Mouse (Mus musculus) MEL (cell line): ENCODE measurements around the gene Tab1. TPM values are rescaled to one million over a fixed set of nuclear protein-coding genes. Genes with fewer than 3 reads are reported as not detected.

Experiments used
- DNase-seq: peaks from one replicate; pipeline ENCODE4 v3.0.0; 2011; ENCODE audit warnings: low read depth, low spot score
- H3K27ac ChIP-seq: 2 replicates; pipeline ENCODE4 v1.5.1; 2012; ENCODE audit warnings: low read depth, mild to moderate bottlenecking, control low read depth, low read length, moderate library complexity; ENCODE audit not compliant: control insufficient read depth
- H3K27me3 ChIP-seq, 2 experiments: fragments of 150-350 bp in 1 of 2; sonication (generic) in 1 of 2; 2 replicates each; pipeline ENCODE4 v1.6.1; 2012; ENCODE audit warnings: low read length in 2 of 2, mild to moderate bottlenecking in 2 of 2, improper control_type of control experiment in 1 of 2, moderate library complexity in 1 of 2; ENCODE audit not compliant: insufficient read depth in 2 of 2, control insufficient read depth in 1 of 2
- H3K36me3 ChIP-seq, 2 experiments: 2 replicates each; pipeline ENCODE4 v1.6.1; 2012 to 2014; ENCODE audit warnings: low read length in 2 of 2, improper control_type of control experiment in 1 of 2, inconsistent platforms in 1 of 2, mild to moderate bottlenecking in 1 of 2; ENCODE audit not compliant: insufficient read depth in 2 of 2, control insufficient read depth in 1 of 2
- H3K4me1 ChIP-seq, 2 experiments: fragments of 150-350 bp in 1 of 2; sonication (generic) in 1 of 2; 2 replicates each; pipeline ENCODE4 v1.6.1; 2012; ENCODE audit warnings: low read length in 2 of 2, improper control_type of control experiment in 1 of 2, mild to moderate bottlenecking in 1 of 2; ENCODE audit not compliant: insufficient read depth in 2 of 2, control insufficient read depth in 1 of 2
- H3K4me3 ChIP-seq, 2 experiments: fragments of 150-350 bp in 1 of 2; sonication (generic) in 1 of 2; 2 replicates each; pipeline ENCODE4 v1.5.1; 2012; ENCODE audit warnings: low read depth in 2 of 2, low read length in 2 of 2, mild to moderate bottlenecking in 2 of 2, moderate library complexity in 2 of 2, control low read depth in 1 of 2, improper control_type of control experiment in 1 of 2; ENCODE audit not compliant: control insufficient read depth in 1 of 2, insufficient read depth in 1 of 2
- H3K79me2 ChIP-seq: 2 replicates; pipeline ENCODE4 v1.6.1; 2012; ENCODE audit warnings: mild to moderate bottlenecking, low read length, moderate library complexity; ENCODE audit not compliant: control insufficient read depth, poor library complexity, insufficient read depth
- H3K9ac ChIP-seq: 2 replicates; pipeline ENCODE4 v1.6.1; 2012; ENCODE audit warnings: low read depth, mild to moderate bottlenecking, control low read depth, low read length, moderate library complexity; ENCODE audit not compliant: control insufficient read depth, poor library complexity, severe bottlenecking
- H3K9me3 ChIP-seq: fragments of 150-350 bp; sonication (generic); replicated peaks from 2 replicates; pipeline ENCODE4 v1.6.1; 2012; ENCODE audit warnings: mild to moderate bottlenecking, low read length, improper control_type of control experiment, moderate library complexity; ENCODE audit not compliant: insufficient read depth
- CHD1 ChIP-seq: IDR thresholded peaks from 2 replicates; pipeline ENCODE4 v1.6.1; 2012; ENCODE audit warnings: low read depth, mild to moderate bottlenecking, inconsistent platforms, low read length, improper control_type of control experiment
- CHD2 ChIP-seq: IDR thresholded peaks from 2 replicates; pipeline ENCODE4 v1.6.1; 2011; ENCODE audit warnings: low read length, improper control_type of control experiment
- CTCF ChIP-seq, 3 experiments: IDR thresholded peaks in 2 of 3; conservative IDR thresholded peaks in 1 of 3; 2 replicates each; pipeline ENCODE4 v1.5.1; 2011 to 2012; ENCODE audit warnings: low read length in 3 of 3, low read depth in 2 of 3, mild to moderate bottlenecking in 2 of 3, improper control_type of control experiment in 1 of 3, inconsistent platforms in 1 of 3, mixed read lengths in 1 of 3, moderate library complexity in 1 of 3; ENCODE audit not compliant: control insufficient read depth in 1 of 3, insufficient read depth in 1 of 3, poor library complexity in 1 of 3, severe bottlenecking in 1 of 3
- ELF1 ChIP-seq: IDR thresholded peaks from 2 replicates; pipeline ENCODE4 v1.6.1; 2014; ENCODE audit warnings: low read depth, mild to moderate bottlenecking, inconsistent platforms, low read length, improper control_type of control experiment, moderate library complexity
- EP300 ChIP-seq, 2 experiments: IDR thresholded peaks; 2 replicates each; pipeline ENCODE4 v1.6.1; 2011; ENCODE audit warnings: improper control_type of control experiment in 2 of 2, low read length in 2 of 2, low read depth in 1 of 2, mild to moderate bottlenecking in 1 of 2
- ETS1 ChIP-seq: IDR thresholded peaks from 2 replicates; pipeline ENCODE4 v1.6.1; 2012; ENCODE audit warnings: low read depth, mild to moderate bottlenecking, inconsistent platforms, low read length, improper control_type of control experiment, moderate library complexity
- GABPA ChIP-seq: IDR thresholded peaks from 2 replicates; pipeline ENCODE4 v1.6.1; 2012; ENCODE audit warnings: low read depth, mild to moderate bottlenecking, inconsistent platforms, low read length, improper control_type of control experiment, moderate library complexity
- GATA1 ChIP-seq: IDR thresholded peaks from 2 replicates; pipeline ENCODE4 v1.6.1; 2011; ENCODE audit warnings: low read depth, low read length, improper control_type of control experiment
- HCFC1 ChIP-seq: IDR thresholded peaks from 2 replicates; pipeline ENCODE4 v1.6.1; 2012; ENCODE audit warnings: low read depth, mild to moderate bottlenecking, inconsistent platforms, low read length, improper control_type of control experiment, moderate library complexity
- JUND ChIP-seq: IDR thresholded peaks from 2 replicates; pipeline ENCODE4 v1.6.1; 2011; ENCODE audit warnings: low read depth, mild to moderate bottlenecking, improper control_type of control experiment, low read length
- KAT2A ChIP-seq: conservative IDR thresholded peaks from 2 replicates; pipeline ENCODE4 v1.6.1; 2012; ENCODE audit warnings: low read depth, low read length, improper control_type of control experiment, inconsistent platforms
- MAFK ChIP-seq: IDR thresholded peaks from 2 replicates; pipeline ENCODE4 v1.6.1; 2011; ENCODE audit warnings: low read depth, mild to moderate bottlenecking, low read length, improper control_type of control experiment, borderline replicate concordance
- MAX ChIP-seq: IDR thresholded peaks from 2 replicates; pipeline ENCODE4 v1.6.1; 2011; ENCODE audit warnings: low read length, improper control_type of control experiment
- MAZ ChIP-seq: IDR thresholded peaks from 2 replicates; pipeline ENCODE4 v1.6.1; 2012; ENCODE audit warnings: low read depth, mild to moderate bottlenecking, inconsistent platforms, low read length, improper control_type of control experiment
- MXI1 ChIP-seq: IDR thresholded peaks from 2 replicates; pipeline ENCODE4 v1.6.1; 2011; ENCODE audit warnings: mild to moderate bottlenecking, low read depth, low read length, improper control_type of control experiment
- MYB ChIP-seq: IDR thresholded peaks from 2 replicates; pipeline ENCODE4 v1.6.1; 2011; ENCODE audit warnings: mild to moderate bottlenecking, low read depth, low read length, improper control_type of control experiment
- MYC ChIP-seq: IDR thresholded peaks from 2 replicates; pipeline ENCODE4 v1.6.1; 2011; ENCODE audit warnings: low read depth, mild to moderate bottlenecking, low read length, improper control_type of control experiment, moderate library complexity
- NELFE ChIP-seq: IDR thresholded peaks from 2 replicates; pipeline ENCODE4 v1.6.1; 2011; ENCODE audit warnings: low read depth, low read length, improper control_type of control experiment
- NRF1 ChIP-seq: IDR thresholded peaks from 2 replicates; pipeline ENCODE4 v1.6.1; 2014; ENCODE audit warnings: low read depth, mild to moderate bottlenecking, inconsistent platforms, low read length, improper control_type of control experiment, moderate library complexity; ENCODE audit not compliant: poor library complexity, insufficient read depth, severe bottlenecking
- POLR2A ChIP-seq, 2 experiments: IDR thresholded peaks; 2 replicates each; pipeline ENCODE4 v1.6.1; 2011 to 2012; ENCODE audit warnings: low read length in 2 of 2, mild to moderate bottlenecking in 2 of 2, control low read depth in 1 of 2, improper control_type of control experiment in 1 of 2, low read depth in 1 of 2, moderate library complexity in 1 of 2; ENCODE audit not compliant: control insufficient read depth in 1 of 2, insufficient read depth in 1 of 2, poor library complexity in 1 of 2
- POLR2AphosphoS2 ChIP-seq: IDR thresholded peaks from 2 replicates; pipeline ENCODE4 v1.6.1; 2011; ENCODE audit warnings: low read length, improper control_type of control experiment
- POLR2AphosphoS5 ChIP-seq: IDR thresholded peaks from 2 replicates; pipeline ENCODE4 v1.6.1; 2012; ENCODE audit warnings: low read depth, borderline replicate concordance, mild to moderate bottlenecking, inconsistent platforms, low read length, moderate library complexity, mixed read lengths
- RAD21 ChIP-seq: IDR thresholded peaks from 2 replicates; pipeline ENCODE4 v1.6.1; 2011; ENCODE audit warnings: mild to moderate bottlenecking, low read depth, low read length, improper control_type of control experiment
- RCOR1 ChIP-seq: IDR thresholded peaks from 2 replicates; pipeline ENCODE4 v1.6.1; 2012; ENCODE audit warnings: low read depth, mild to moderate bottlenecking, inconsistent platforms, low read length, improper control_type of control experiment
- SIN3A ChIP-seq: IDR thresholded peaks from 2 replicates; pipeline ENCODE4 v1.6.1; 2012; ENCODE audit warnings: low read length, improper control_type of control experiment, inconsistent platforms
- SMC3 ChIP-seq: IDR thresholded peaks from 2 replicates; pipeline ENCODE4 v1.6.1; 2011; ENCODE audit warnings: low read depth, low read length, improper control_type of control experiment
- TAL1 ChIP-seq: IDR thresholded peaks from 2 replicates; pipeline ENCODE4 v1.6.1; 2012; ENCODE audit warnings: mild to moderate bottlenecking, inconsistent platforms, low read length, moderate library complexity, mixed read lengths
- TBP ChIP-seq: IDR thresholded peaks from 2 replicates; pipeline ENCODE4 v1.8.0; 2011; ENCODE audit warnings: low read depth, low read length, improper control_type of control experiment
- TCF12 ChIP-seq: IDR thresholded peaks from 2 replicates; pipeline ENCODE4 v1.6.1; 2014; ENCODE audit warnings: low read depth, mild to moderate bottlenecking, inconsistent platforms, low read length, improper control_type of control experiment, moderate library complexity
- USF1 ChIP-seq: IDR thresholded peaks from 2 replicates; pipeline ENCODE4 v1.6.1; 2014; ENCODE audit warnings: low read depth, mild to moderate bottlenecking, inconsistent platforms, low read length, improper control_type of control experiment, moderate library complexity
- USF2 ChIP-seq, 2 experiments: IDR thresholded peaks; 2 replicates each; pipeline ENCODE4 v1.6.1; 2011 to 2012; ENCODE audit warnings: improper control_type of control experiment in 2 of 2, low read length in 2 of 2, borderline replicate concordance in 1 of 2, inconsistent platforms in 1 of 2, low read depth in 1 of 2, mild to moderate bottlenecking in 1 of 2; ENCODE audit not compliant: insufficient read depth in 1 of 2
- ZC3H11A ChIP-seq: IDR thresholded peaks from 2 replicates; pipeline ENCODE4 v1.6.1; 2012; ENCODE audit warnings: low read depth, mild to moderate bottlenecking, inconsistent platforms, low read length, improper control_type of control experiment
- ZKSCAN1 ChIP-seq: IDR thresholded peaks from 2 replicates; pipeline ENCODE4 v1.6.1; 2012; ENCODE audit warnings: low read depth, mild to moderate bottlenecking, inconsistent platforms, low read length, improper control_type of control experiment, moderate library complexity
- ZMIZ1 ChIP-seq: IDR thresholded peaks from 2 replicates; pipeline ENCODE4 v1.6.1; 2012; ENCODE audit warnings: low read depth, mild to moderate bottlenecking, inconsistent platforms, low read length, improper control_type of control experiment, moderate library complexity
- ZNF384 ChIP-seq: IDR thresholded peaks from 2 replicates; pipeline ENCODE4 v1.6.1; 2012; ENCODE audit warnings: low read depth, mild to moderate bottlenecking, inconsistent platforms, low read length, improper control_type of control experiment
- polyA plus RNA-seq, 2 experiments: library from polyadenylated mRNA; stranded (reverse) in 1 of 2; unstranded in 1 of 2; fragments of >175 nt in 1 of 2; fragments of >200 nt in 1 of 2; gene quantifications; 2 replicates each; pipeline versions ENCODE4 v1.2.1 to v1.2.4; 2012; ENCODE audit warnings: low replicate concordance in 2 of 2, low read depth in 1 of 2; ENCODE audit not compliant: insufficient read length in 2 of 2, insufficient read depth in 1 of 2, missing spikeins in 1 of 2
- total RNA-seq: library from RNA; depleted of rRNA; stranded (reverse); fragments of 300-350 nt; gene quantifications from 2 replicates; pipeline ENCODE4 v1.2.3, GENCODE M21; 2012

Tab1 gene
- total and polyA plus RNA-seq, 3 experiments, result 23.3 to 31.1 TPM; not detected in 1

DNA sequence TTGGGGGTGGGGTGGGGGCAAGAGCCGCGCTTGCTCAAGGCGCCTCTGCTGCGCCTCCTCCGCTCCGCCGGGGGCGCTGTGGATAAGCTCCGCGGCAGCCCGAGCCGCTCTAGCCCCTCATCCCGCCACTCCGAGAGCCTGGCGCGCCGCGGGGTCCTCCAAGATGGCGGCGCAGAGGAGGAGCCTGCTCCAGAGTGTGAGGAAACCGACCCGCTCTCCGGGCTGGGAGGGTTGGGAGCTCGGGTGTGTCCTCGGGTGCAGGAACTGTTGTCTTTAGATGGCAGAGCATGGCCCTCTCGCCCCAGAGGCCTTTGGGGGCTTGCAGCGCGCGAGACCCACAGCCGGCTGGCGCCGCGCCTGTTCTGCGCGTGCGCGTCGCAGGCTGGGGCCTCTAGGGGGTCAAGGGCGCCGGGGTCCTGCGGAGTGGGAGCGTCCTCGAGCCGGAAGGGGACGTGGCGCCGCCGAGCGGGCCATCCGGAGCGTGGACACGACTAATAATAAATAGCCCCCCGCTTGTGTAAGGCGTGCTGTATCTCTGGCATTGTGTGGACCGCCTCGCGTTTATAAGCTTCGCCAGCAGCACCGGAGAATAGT is at the start of gene Tab1 (continued):
- TF ChIP-seq POLR2AphosphoS2, result peak; percentile 74; the same call in 1 of the 2 replicates

DNA sequence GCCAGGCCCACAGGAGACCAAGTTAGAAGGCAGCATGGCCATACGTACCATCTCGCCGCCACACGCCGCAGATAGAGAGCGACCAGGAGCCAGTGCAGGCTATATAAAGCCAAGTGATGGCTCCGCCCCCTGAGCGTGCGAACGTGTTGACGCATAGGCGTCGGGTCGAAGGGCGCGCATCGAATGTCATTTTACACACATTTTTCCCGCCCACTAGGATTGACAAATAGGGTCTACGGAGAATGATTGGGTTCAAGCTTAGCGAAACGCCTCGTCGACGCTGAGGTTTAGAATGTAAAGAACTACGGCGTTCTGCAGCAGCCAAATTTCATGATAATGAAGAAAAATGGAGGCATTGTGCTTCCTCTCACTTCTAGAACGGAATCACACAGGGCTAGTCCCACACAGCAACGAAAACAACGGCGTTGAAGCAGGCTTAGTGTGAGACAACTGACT is 49.6 kb upstream of the Tab1 start:
- peaks cover 44% of the 10 kb centered on the region for H3K79me2 ChIP-seq
- peaks cover 15 to 18% of the 10 kb centered on the region in 2 experiments; a peak in 3 of 4 replicates for H3K36me3 ChIP-seq
- peak overlapping the region; percentile 93 for H3K27ac ChIP-seq
- peak; percentile 99 for DNase-seq
- peak overlapping the region; percentile 87 for H3K9ac ChIP-seq
- H3K27me3 ChIP-seq, result no peaks in the 10 kb centered on the region
- H3K4me3 ChIP-seq, result peak overlapping the region; percentile 60 to 85
- peaks cover 0 to 9% of the 10 kb centered on the region in 2 experiments; a peak in 2 of 4 replicates for H3K4me1 ChIP-seq
- no peaks in the 10 kb centered on the region for H3K9me3 ChIP-seq
- peak; percentile 95 for TF ChIP-seq HCFC1
- no peak for TF ChIP-seq GABPA
- no peak; the same call in 1 of the 2 replicates for TF ChIP-seq ELF1
- no peak for TF ChIP-seq TAL1
- TF ChIP-seq POLR2AphosphoS2, result peak; percentile 99; the same call in 1 of the 2 replicates
- TF ChIP-seq ZC3H11A, result no peak
- TF ChIP-seq USF1, result no peak
- peak; percentile 60; the same call in 1 of the 2 replicates for TF ChIP-seq ETS1
- TF ChIP-seq NRF1, result no peak
- no peak for TF ChIP-seq CHD2
- no peak for TF ChIP-seq SMC3
- no peak for TF ChIP-seq USF2 (IDR thresholded peaks at IDR 0.05; ENCODE audit: borderline replicate concordance in 1 of 2, insufficient read depth in 1 of 2, low read depth in 1 of 2, low read length in 2 of 2)
- TF ChIP-seq TBP, result peak; percentile 99
- no peak for TF ChIP-seq CHD1
- peak; percentile 89 for TF ChIP-seq KAT2A
- peak; percentile 73 for TF ChIP-seq TCF12
- no peak for TF ChIP-seq MAZ
- TF ChIP-seq MAX, result peak; percentile 79
- TF ChIP-seq MYC, result peak; percentile 63
- TF ChIP-seq CTCF (IDR thresholded peaks at IDR 0.05 in 2 of 3, conservative IDR thresholded peaks at IDR 0.05 in 1 of 3; ENCODE audit: control insufficient read depth in 1 of 3, insufficient read depth in 1 of 3, low read depth in 2 of 3, low read length in 3 of 3, poor library complexity in 1 of 3, severe bottlenecking in 1 of 3), result no peak
- peak in 1 of 2 experiments; percentile 18; a peak in 1 of 4 replicates for TF ChIP-seq EP300 (IDR thresholded peaks at IDR 0.05; ENCODE audit: low read depth in 1 of 2, low read length in 2 of 2)
- TF ChIP-seq MYB, result no peak
- peak; percentile 100 for TF ChIP-seq POLR2AphosphoS5
- TF ChIP-seq ZNF384, result no peak
- peak; percentile 100 for TF ChIP-seq ZMIZ1
- no peak for TF ChIP-seq ZKSCAN1
- TF ChIP-seq MXI1, result no peak
- TF ChIP-seq RAD21, result no peak
- no peak for TF ChIP-seq RCOR1
- peak; percentile 98 to 100 for TF ChIP-seq POLR2A (IDR thresholded peaks at IDR 0.05; ENCODE audit: control insufficient read depth in 1 of 2, insufficient read depth in 1 of 2, low read depth in 1 of 2, low read length in 2 of 2, poor library complexity in 1 of 2)
- TF ChIP-seq SIN3A, result peak; percentile 87; the same call in 1 of the 2 replicates
- peak; percentile 100 for TF ChIP-seq NELFE
- TF ChIP-seq GATA1, result no peak
- no peak for TF ChIP-seq JUND
- no peak for TF ChIP-seq MAFK
